Mouse (Mus musculus): ENCODE data around the gene Sema6d. TPM values are rescaled to one million over a fixed set of nuclear protein-coding genes. Genes with fewer than 3 reads are reported as not detected.

The Sema6d gene
- total and polyA plus RNA-seq, 2 experiments from 2014 or later, result 22.6 to 64.8 TPM

GRCm38 (mm10) chr2:124285109-124285508 is 195.3 kb downstream of the Sema6d start:
- H3K9me3 ChIP-seq (ENCODE audit: low read length), result no peaks in the 10 kb centered on the region
- no peak overlapping the region for H3K27ac ChIP-seq (ENCODE audit: low read depth, low read length)
- 80% methylated on average over 2 of the region's 2 CpGs for WGBS
- no peak for TF ChIP-seq CTCF (IDR thresholded peaks at IDR 0.05)
- no peaks in the 10 kb centered on the region for H3K27me3 ChIP-seq (ENCODE audit: insufficient read depth, low read length)
- H3K4me1 ChIP-seq (ENCODE audit: insufficient read depth, low read length), result no peaks in the 10 kb centered on the region
- no peak overlapping the region for H3K4me3 ChIP-seq (ENCODE audit: low read depth, low read length)
- DNase-seq (ENCODE audit: low spot score) (no peak), ATAC-seq (ENCODE audit: low FRiP score) (no peak)
- H3K4me2 ChIP-seq (ENCODE audit: low read depth, low read length, poor library complexity, severe bottlenecking), result no peak overlapping the region
- no peak overlapping the region for H3K9ac ChIP-seq (replicated peaks; ENCODE audit: low read length, poor library complexity, severe bottlenecking)
- no peaks in the 10 kb centered on the region for H3K36me3 ChIP-seq (ENCODE audit: insufficient read depth, low read length)

- ATAC-seq (ENCODE audit: low FRiP score), result no peak
- Histone ChIP-seq H3K27me3 (ENCODE audit: insufficient read depth, low read length) (no peaks in the 10 kb centered on the region), H3K27ac (ENCODE audit: low read depth, low read length) (no peak overlapping the region)
Measured at GRCm38 (mm10) chr2:124289356-124289755, 199.6 kb downstream of the Sema6d start.

GRCm38 (mm10) chr2:124291145-124291544 is 201.4 kb downstream of the Sema6d start:
- Histone ChIP-seq H3K4me2 (ENCODE audit: low read depth, low read length, poor library complexity, severe bottlenecking) (no peak overlapping the region), H3K4me3 (ENCODE audit: low read depth, low read length) (no peak overlapping the region), H3K9ac (replicated peaks; ENCODE audit: low read length, poor library complexity, severe bottlenecking) (no peak overlapping the region), H3K27ac (ENCODE audit: low read depth, low read length) (no peak overlapping the region), H3K9me3 (ENCODE audit: low read length) (no peaks in the 10 kb centered on the region), H3K27me3 (ENCODE audit: insufficient read depth, low read length) (no peaks in the 10 kb centered on the region), H3K4me1 (ENCODE audit: insufficient read depth, low read length) (no peaks in the 10 kb centered on the region), H3K36me3 (ENCODE audit: insufficient read depth, low read length) (no peaks in the 10 kb centered on the region)
- no peak for TF ChIP-seq CTCF (IDR thresholded peaks at IDR 0.05)
- DNase-seq (ENCODE audit: low spot score) (no peak), ATAC-seq (ENCODE audit: low FRiP score) (no peak)
- 48% methylated on average over 3 of the region's 3 CpGs for WGBS

More at GRCm38 (mm10) chr2:124289356-124289755, 199.6 kb downstream of the Sema6d start:
- H3K9me3 ChIP-seq (ENCODE audit: low read length), result no peaks in the 10 kb centered on the region
- H3K9ac ChIP-seq (replicated peaks; ENCODE audit: low read length, poor library complexity, severe bottlenecking), result no peak overlapping the region
- H3K36me3 ChIP-seq (ENCODE audit: insufficient read depth, low read length), result no peaks in the 10 kb centered on the region
- H3K4me1 ChIP-seq (ENCODE audit: insufficient read depth, low read length), result no peaks in the 10 kb centered on the region
- no peak for TF ChIP-seq CTCF (IDR thresholded peaks at IDR 0.05)
- no peak for DNase-seq (ENCODE audit: low spot score)
- H3K4me3 ChIP-seq (ENCODE audit: low read depth, low read length), result no peak overlapping the region
- WGBS, result 40% methylated on average over 2 of the region's 2 CpGs
- no peak overlapping the region for H3K4me2 ChIP-seq (ENCODE audit: low read depth, low read length, poor library complexity, severe bottlenecking)

GRCm38 (mm10) chr2:124293601-124294000 is 203.8 kb downstream of the Sema6d start:
- H3K9me3 ChIP-seq (ENCODE audit: low read length), result no peaks in the 10 kb centered on the region
- H3K36me3 ChIP-seq (ENCODE audit: insufficient read depth, low read length), result no peaks in the 10 kb centered on the region
- DNase-seq (ENCODE audit: low spot score) (no peak), ATAC-seq (ENCODE audit: low FRiP score) (no peak)
- H3K4me1 ChIP-seq (ENCODE audit: insufficient read depth, low read length), result no peaks in the 10 kb centered on the region
- H3K4me3 ChIP-seq (ENCODE audit: low read depth, low read length), result no peak overlapping the region
- TF ChIP-seq CTCF (IDR thresholded peaks at IDR 0.05), result no peak
- H3K4me2 ChIP-seq (ENCODE audit: low read depth, low read length, poor library complexity, severe bottlenecking), result no peak overlapping the region
- WGBS, result 91% methylated on average over 2 of the region's 2 CpGs
- no peaks in the 10 kb centered on the region for H3K27me3 ChIP-seq (ENCODE audit: insufficient read depth, low read length)
- no peak overlapping the region for H3K9ac ChIP-seq (replicated peaks; ENCODE audit: low read length, poor library complexity, severe bottlenecking)
- H3K27ac ChIP-seq (ENCODE audit: low read depth, low read length), result no peak overlapping the region

GRCm38 (mm10) chr2:124298351-124298750 is 208.6 kb downstream of the Sema6d start:
- H3K9ac ChIP-seq (replicated peaks; ENCODE audit: low read length, poor library complexity, severe bottlenecking), result no peak overlapping the region
- no peak overlapping the region for H3K4me3 ChIP-seq (ENCODE audit: low read depth, low read length)
- 52% methylated on average over 5 of the region's 5 CpGs for WGBS
- ATAC-seq (ENCODE audit: low FRiP score) (no peak), DNase-seq (ENCODE audit: low spot score) (peak; percentile 56)
- H3K4me1 ChIP-seq (ENCODE audit: insufficient read depth, low read length), result no peaks in the 10 kb centered on the region
- H3K27me3 ChIP-seq (ENCODE audit: insufficient read depth, low read length), result no peaks in the 10 kb centered on the region
- no peak for TF ChIP-seq CTCF (IDR thresholded peaks at IDR 0.05)
- H3K4me2 ChIP-seq (ENCODE audit: low read depth, low read length, poor library complexity, severe bottlenecking), result no peak overlapping the region
- no peak overlapping the region for H3K27ac ChIP-seq (ENCODE audit: low read depth, low read length)
- no peaks in the 10 kb centered on the region for H3K36me3 ChIP-seq (ENCODE audit: insufficient read depth, low read length)
- H3K9me3 ChIP-seq (ENCODE audit: low read length), result no peaks in the 10 kb centered on the region

GRCm38 (mm10) chr2:124298872-124299271 is 209.1 kb downstream of the Sema6d start:
- ATAC-seq (ENCODE audit: low FRiP score), result no peak
- Histone ChIP-seq H3K4me3 (ENCODE audit: low read depth, low read length) (no peak overlapping the region), H3K27ac (ENCODE audit: low read depth, low read length) (no peak overlapping the region), H3K4me2 (ENCODE audit: low read depth, low read length, poor library complexity, severe bottlenecking) (no peak overlapping the region), H3K9ac (replicated peaks; ENCODE audit: low read length, poor library complexity, severe bottlenecking) (no peak overlapping the region), H3K9me3 (ENCODE audit: low read length) (no peaks in the 10 kb centered on the region), H3K4me1 (ENCODE audit: insufficient read depth, low read length) (no peaks in the 10 kb centered on the region), H3K27me3 (ENCODE audit: insufficient read depth, low read length) (no peaks in the 10 kb centered on the region), H3K36me3 (ENCODE audit: insufficient read depth, low read length) (no peaks in the 10 kb centered on the region)
- TF ChIP-seq CTCF (IDR thresholded peaks at IDR 0.05), result peak; percentile 41
- peak; percentile 37 for DNase-seq (ENCODE audit: low spot score)
- WGBS, result 64% methylated on average over 1 of the region's 1 CpGs

All from midbrain, postnatal 0 days (tissue).